Mouse (Mus musculus): ENCODE results near the gene Prkar1b. TPM values are rescaled to one million over a fixed set of nuclear protein-coding genes. Genes with fewer than 3 reads are reported as not detected.

Gene Prkar1b
- polyA plus RNA-seq, 1 experiment from 2014 or later: 10.1 TPM

DNA sequence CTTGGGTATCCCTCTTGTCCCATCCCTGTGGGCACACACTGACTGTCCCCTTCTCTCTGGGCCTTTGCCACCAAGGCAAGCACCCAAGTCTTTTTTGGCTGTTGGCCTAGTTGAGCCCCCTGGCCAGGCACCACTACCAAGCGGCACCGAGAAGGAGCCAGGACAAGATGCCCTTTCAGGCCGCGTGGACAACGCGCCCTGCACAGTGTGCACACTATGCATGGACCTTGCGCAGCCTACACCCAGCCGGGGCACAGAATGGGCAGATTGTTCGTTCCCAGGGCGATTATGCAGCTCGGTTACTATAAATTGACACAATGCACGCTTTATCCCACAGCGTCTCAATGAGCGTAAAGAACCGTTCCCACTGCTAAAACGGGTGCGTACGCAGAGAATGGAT, 98.5 kb downstream of the Prkar1b start:
- no peaks in the 10 kb centered on the region for H3K27me3 ChIP-seq
- H3K4me2 ChIP-seq: no peak overlapping the region
- ATAC-seq (replicated peaks; ENCODE audit: insufficient number of reproducible peaks, insufficient read depth, low FRiP score, low read depth): no peak
- 94% methylated on average over 18 of the region's 18 CpGs for WGBS
- peaks cover 7% of the 10 kb centered on the region for H3K4me1 ChIP-seq (replicated peaks)
- H3K9me3 ChIP-seq (replicated peaks): no peaks in the 10 kb centered on the region
- no peak overlapping the region for H3K4me3 ChIP-seq
- H3K9ac ChIP-seq: no peak overlapping the region
- no peaks in the 10 kb centered on the region for H3K36me3 ChIP-seq
- no peak overlapping the region for H3K27ac ChIP-seq

DNA sequence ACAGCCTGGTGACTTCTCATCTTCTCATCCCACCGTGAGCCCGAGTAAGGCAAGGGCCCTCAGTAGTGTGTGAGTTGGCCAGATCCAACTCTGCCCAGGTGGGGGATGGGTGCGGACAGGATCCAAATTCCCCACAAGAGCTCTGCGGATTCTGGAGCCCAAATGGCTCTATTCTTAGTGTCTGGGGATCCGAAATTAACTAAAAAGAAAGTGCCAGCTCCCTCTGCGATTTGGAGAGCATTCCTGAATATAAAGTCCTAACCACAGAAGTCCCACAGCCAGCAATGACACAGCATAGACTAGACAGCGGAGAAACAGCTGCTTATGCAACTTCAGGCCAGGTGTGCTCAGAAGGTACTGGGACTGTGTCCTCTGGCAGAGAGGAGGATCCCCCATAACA, 100.4 kb downstream of the Prkar1b start:
- no peaks in the 10 kb centered on the region for H3K27me3 ChIP-seq
- H3K4me3 ChIP-seq: no peak overlapping the region
- no peaks in the 10 kb centered on the region for H3K4me1 ChIP-seq (replicated peaks)
- no peak overlapping the region for H3K4me2 ChIP-seq
- H3K36me3 ChIP-seq: no peaks in the 10 kb centered on the region
- H3K27ac ChIP-seq: no peak overlapping the region
- no peak overlapping the region for H3K9ac ChIP-seq
- H3K9me3 ChIP-seq (replicated peaks): no peaks in the 10 kb centered on the region
- 59% methylated on average over 7 of the region's 7 CpGs for WGBS
- ATAC-seq (replicated peaks; ENCODE audit: insufficient number of reproducible peaks, insufficient read depth, low FRiP score, low read depth): no peak

DNA sequence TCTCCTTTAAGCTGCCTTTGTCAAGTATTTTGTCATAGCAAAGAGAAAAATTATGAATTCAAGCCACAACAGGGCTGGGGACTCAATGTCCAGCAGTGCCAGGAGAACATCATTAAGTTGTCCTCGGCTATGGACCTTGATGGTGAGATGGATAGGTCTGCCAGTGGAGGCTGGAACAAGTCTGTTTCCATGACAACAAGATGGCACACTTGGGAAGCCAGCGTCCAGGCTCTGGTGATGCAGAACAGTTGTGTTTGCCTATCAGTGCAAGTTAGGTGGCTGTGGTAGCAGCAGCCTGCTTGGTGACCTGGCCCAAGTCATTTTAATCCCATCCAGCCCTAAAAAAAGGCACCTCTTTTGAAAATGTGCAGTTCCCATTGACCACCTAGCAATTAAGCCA, 102.6 kb downstream of the Prkar1b start:
- Histone ChIP-seq H3K27ac (no peak overlapping the region), H3K27me3 (no peaks in the 10 kb centered on the region), H3K9me3 (replicated peaks) (no peaks in the 10 kb centered on the region), H3K9ac (no peak overlapping the region), H3K36me3 (no peaks in the 10 kb centered on the region), H3K4me2 (no peak overlapping the region), H3K4me3 (no peak overlapping the region), H3K4me1 (replicated peaks) (peaks cover 11% of the 10 kb centered on the region)
- no peak for ATAC-seq (replicated peaks; ENCODE audit: insufficient number of reproducible peaks, insufficient read depth, low FRiP score, low read depth)
- WGBS: 61% methylated on average over 2 of the region's 2 CpGs

DNA sequence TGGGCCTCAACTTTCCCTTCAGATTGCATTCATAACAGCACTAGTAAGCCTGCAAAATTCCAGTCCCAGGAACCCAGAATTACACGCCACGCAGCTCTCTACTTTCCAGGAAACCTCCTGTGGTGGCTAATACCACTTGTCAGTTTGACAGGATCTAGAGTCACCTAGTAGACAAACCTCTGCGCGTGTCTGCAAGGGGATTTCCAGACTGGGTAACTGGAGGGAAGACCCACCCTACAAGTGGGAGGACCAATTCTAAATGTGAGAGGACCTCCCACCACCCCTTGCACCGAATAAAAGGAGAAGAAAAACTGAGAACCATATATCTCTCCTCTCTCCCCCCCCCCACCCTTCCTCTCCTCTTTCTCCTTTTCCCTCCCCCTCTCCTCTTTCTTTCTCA, 103.2 kb downstream of the Prkar1b start:
- no peaks in the 10 kb centered on the region for H3K27me3 ChIP-seq
- ATAC-seq (replicated peaks; ENCODE audit: insufficient number of reproducible peaks, insufficient read depth, low FRiP score, low read depth): no peak
- no peak overlapping the region for H3K27ac ChIP-seq
- H3K4me2 ChIP-seq: no peak overlapping the region
- H3K9me3 ChIP-seq (replicated peaks): no peaks in the 10 kb centered on the region
- no peak overlapping the region for H3K4me3 ChIP-seq
- H3K9ac ChIP-seq: no peak overlapping the region
- peaks cover 11% of the 10 kb centered on the region for H3K4me1 ChIP-seq (replicated peaks)
- H3K36me3 ChIP-seq: no peaks in the 10 kb centered on the region
- WGBS: 64% methylated on average over 5 of the region's 5 CpGs

DNA sequence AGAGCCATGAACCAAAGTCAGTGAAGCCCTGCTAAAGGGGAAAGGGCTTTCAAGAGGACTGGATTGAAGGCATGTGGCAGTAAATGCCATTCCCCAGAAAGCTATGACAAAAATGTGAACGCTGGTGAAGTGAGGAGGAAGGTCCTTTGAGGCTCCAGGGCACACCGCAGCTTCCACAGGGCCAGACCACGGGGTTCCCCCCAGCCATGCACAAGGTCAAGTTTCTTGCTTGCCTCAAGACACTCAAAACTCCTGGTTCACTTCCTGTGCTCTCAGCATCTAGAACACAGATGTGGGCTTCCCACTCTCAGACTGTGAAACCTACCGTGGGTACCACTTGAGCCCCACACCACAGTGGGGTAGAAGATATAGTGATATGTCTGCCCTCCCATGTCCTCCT, 106.3 kb downstream of the Prkar1b start:
- H3K4me2 ChIP-seq: no peak overlapping the region
- ATAC-seq (replicated peaks; ENCODE audit: insufficient number of reproducible peaks, insufficient read depth, low FRiP score, low read depth): no peak
- no peaks in the 10 kb centered on the region for H3K36me3 ChIP-seq
- H3K9me3 ChIP-seq (replicated peaks): no peaks in the 10 kb centered on the region
- H3K9ac ChIP-seq: no peak overlapping the region
- no peak overlapping the region for H3K27ac ChIP-seq
- 38% methylated on average over 4 of the region's 4 CpGs for WGBS
- H3K4me3 ChIP-seq: no peak overlapping the region
- no peaks in the 10 kb centered on the region for H3K27me3 ChIP-seq
- H3K4me1 ChIP-seq (replicated peaks): peaks cover 11% of the 10 kb centered on the region

DNA sequence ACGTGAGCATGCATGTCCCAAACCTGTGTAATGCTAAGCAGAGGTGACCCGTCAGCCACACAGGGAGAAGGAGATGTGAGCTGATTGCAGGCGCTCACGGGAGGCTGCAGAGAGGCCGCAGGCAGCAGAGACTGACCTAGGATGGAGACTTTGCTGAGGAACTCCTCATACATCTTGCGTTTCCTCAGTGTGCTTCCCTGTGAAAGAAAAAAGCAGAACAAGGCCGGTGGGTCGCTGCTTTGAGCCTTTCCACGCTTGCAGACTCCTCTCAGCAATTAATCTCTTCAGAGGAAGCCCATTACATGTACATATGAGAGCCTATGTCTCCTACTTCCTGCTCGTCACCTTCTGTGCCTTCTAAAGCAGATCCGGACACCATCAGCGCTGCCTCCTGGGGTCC, 107.5 kb downstream of the Prkar1b start:
- H3K4me3 ChIP-seq: no peak overlapping the region
- no peaks in the 10 kb centered on the region for H3K27me3 ChIP-seq
- no peaks in the 10 kb centered on the region for H3K9me3 ChIP-seq (replicated peaks)
- peaks cover 11% of the 10 kb centered on the region for H3K4me1 ChIP-seq (replicated peaks)
- no peak overlapping the region for H3K9ac ChIP-seq
- no peak overlapping the region for H3K4me2 ChIP-seq
- no peak for ATAC-seq (replicated peaks; ENCODE audit: insufficient number of reproducible peaks, insufficient read depth, low FRiP score, low read depth)
- WGBS: 81% methylated on average over 12 of the region's 12 CpGs
- H3K36me3 ChIP-seq: no peaks in the 10 kb centered on the region
- H3K27ac ChIP-seq: no peak overlapping the region

DNA sequence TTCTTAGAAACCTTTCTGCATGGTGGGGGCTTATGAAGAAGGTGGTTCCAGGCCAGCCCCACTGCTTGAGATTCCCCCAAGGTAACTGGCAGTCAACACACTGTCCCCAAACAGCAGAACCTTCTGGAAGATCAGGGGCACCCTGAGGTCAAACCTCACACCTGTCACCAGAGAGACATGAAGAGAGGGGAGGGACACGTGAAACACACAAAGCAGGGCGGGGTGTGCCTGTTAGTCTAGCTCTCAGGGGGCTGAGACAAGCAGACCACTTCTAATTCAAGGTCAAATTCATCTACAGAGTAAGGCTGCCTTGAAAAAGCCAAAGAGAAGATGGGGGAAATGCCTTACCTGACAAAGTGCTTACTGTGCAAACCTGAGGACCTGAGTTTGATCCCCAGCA, 114.6 kb downstream of the Prkar1b start:
- 62% methylated on average over 2 of the region's 2 CpGs for WGBS
- Histone ChIP-seq H3K4me3 (no peak overlapping the region), H3K27me3 (no peaks in the 10 kb centered on the region), H3K4me1 (replicated peaks) (peaks cover 17% of the 10 kb centered on the region), H3K27ac (no peak overlapping the region), H3K9me3 (replicated peaks) (no peaks in the 10 kb centered on the region), H3K9ac (no peak overlapping the region), H3K4me2 (no peak overlapping the region), H3K36me3 (no peaks in the 10 kb centered on the region)
- ATAC-seq (replicated peaks; ENCODE audit: insufficient number of reproducible peaks, insufficient read depth, low FRiP score, low read depth): no peak

DNA sequence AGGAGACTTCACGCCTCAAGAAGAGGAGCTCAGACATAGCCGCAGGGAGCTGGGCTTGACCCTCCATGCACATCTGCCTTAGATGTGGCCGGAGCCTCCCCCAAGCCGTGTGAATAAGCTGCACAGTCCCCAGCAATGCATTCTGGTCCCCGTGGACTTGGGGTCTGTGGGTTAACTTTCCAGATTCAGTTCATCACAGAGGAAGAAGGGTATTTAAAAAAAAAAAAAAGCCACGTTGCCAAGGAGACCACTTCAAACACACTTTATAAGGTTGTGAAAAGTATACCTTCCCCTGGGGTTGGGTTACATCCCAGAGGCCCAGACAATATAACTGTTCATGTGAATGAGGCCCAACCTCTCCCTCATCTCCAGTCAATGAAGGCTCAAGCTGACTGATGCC, 115.1 kb downstream of the Prkar1b start:
- Histone ChIP-seq H3K4me2 (no peak overlapping the region), H3K27me3 (no peaks in the 10 kb centered on the region), H3K9me3 (replicated peaks) (no peaks in the 10 kb centered on the region), H3K4me1 (replicated peaks) (peaks cover 17% of the 10 kb centered on the region), H3K9ac (no peak overlapping the region), H3K36me3 (no peaks in the 10 kb centered on the region), H3K27ac (no peak overlapping the region), H3K4me3 (no peak overlapping the region)
- WGBS: 66% methylated on average over 6 of the region's 6 CpGs
- ATAC-seq (replicated peaks; ENCODE audit: insufficient number of reproducible peaks, insufficient read depth, low FRiP score, low read depth): no peak

DNA sequence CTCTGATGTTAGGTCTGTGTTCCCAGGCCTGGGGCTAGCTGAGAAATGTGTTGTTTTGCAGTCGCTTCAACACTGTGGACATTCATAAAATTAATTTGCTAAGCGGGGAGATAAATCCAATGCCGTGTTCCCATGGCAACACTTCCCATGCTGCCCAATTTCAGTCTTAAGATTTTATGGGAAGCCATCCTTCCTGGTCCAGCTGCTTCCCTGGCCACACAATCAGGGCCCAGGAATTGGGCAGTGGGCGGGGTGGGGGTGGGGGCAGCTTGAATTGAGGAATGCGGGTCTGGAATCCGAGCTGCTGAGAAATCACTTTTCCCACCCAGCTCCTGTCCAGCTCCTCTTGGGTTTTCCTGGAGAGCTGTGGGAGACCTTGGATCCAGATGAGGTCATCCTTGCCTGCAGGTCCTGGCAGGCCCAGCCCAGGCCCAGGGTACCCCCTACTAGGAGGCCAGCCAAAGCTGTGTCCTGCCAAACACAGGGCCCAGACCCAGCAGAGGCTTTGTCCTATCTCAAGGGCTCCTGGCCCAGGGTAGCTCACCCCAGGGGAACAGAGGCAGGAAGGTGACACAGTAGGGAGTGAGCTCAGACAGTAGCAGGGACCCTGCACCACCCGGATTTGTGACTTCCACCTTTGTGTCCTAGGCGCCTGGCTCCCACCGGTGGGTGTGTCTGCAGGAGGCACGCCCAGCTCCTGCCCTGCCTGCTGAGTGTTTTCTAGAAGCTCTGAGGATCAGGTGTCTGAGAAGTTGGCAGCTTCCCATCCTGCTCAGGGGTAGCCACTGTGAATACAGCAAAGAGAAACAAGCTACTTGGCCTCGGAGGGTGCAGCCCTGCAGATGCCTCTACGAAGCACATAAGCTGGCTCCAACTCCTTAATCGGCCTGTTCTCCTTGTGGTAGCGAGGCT, 116.1 kb downstream of the Prkar1b start:
- Histone ChIP-seq H3K36me3 (no peaks in the 10 kb centered on the region), H3K27me3 (no peaks in the 10 kb centered on the region), H3K4me2 (no peak overlapping the region), H3K4me1 (replicated peaks) (peaks cover 17% of the 10 kb centered on the region), H3K4me3 (no peak overlapping the region), H3K9me3 (replicated peaks) (no peaks in the 10 kb centered on the region), H3K27ac (peak overlapping the region; percentile 24; the same call in 1 of the 2 replicates), H3K9ac (no peak overlapping the region)
- 49% methylated on average over 14 of the region's 14 CpGs for WGBS
- ATAC-seq (replicated peaks; ENCODE audit: insufficient number of reproducible peaks, insufficient read depth, low FRiP score, low read depth): peak; percentile 39; the same call in 1 of the 2 replicates

DNA sequence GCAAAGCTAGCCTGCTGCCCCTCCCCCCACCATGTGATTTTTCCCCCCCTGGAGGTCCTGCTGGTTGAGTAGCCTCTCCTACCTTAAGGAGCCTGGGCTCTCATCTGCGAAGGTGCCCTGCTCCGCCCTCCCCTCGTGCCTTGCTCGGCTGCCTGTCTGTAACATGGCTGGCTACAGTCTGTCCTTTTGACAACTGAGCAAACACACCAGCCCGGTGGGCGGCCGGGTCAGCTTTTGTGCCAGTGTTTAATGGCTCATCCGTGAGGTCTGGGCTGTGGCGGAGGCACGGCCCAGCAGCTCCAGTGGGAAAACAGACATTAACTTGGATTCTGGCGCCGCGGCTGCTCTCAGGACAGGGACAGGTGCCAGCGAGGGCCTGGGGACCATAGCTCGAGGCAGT, 122.2 kb downstream of the Prkar1b start:
- Histone ChIP-seq H3K9ac (no peak overlapping the region), H3K4me1 (replicated peaks) (no peaks in the 10 kb centered on the region), H3K27me3 (no peaks in the 10 kb centered on the region), H3K4me3 (no peak overlapping the region), H3K27ac (no peak overlapping the region), H3K9me3 (replicated peaks) (no peaks in the 10 kb centered on the region), H3K36me3 (no peaks in the 10 kb centered on the region), H3K4me2 (no peak overlapping the region)
- no peak for ATAC-seq (replicated peaks; ENCODE audit: insufficient number of reproducible peaks, insufficient read depth, low FRiP score, low read depth)
- 68% methylated on average over 15 of the region's 15 CpGs for WGBS

DNA sequence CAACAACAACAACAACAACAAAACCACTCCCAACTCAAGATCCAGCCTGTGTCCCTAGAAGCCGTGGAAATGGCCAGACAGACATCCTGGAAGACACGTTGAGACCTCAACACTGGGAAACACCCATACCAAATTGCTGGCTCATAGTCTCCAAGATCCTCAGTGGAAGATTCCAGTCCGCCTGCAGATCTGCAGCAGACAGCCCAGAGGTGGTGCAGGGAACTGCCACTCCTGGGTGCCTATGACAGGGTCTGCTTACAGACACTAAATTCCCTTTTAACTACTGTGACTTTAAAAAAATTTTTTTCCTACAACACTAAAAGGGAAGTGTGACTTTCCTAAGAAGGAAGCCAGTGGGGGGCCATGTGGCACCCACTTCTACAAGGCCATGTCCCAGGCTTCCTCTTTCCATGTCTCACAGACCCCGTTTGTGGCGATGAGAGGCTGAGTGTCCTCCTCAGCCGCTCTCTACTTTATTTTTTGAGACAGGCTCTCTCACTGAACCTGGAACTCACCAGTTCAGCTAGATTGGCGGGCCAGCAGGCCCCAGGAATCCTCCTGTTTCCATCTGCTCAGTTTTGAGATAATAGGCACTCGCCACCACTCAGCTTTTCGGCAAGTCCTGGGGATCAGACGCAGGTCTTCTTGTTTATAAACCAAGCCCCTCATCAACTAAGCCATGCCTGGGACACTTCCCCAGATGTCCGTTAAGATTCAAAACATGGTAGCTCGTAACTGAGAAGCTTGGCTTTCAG, 125.3 kb downstream of the Prkar1b start:
- Histone ChIP-seq H3K4me2 (no peak overlapping the region), H3K27me3 (no peaks in the 10 kb centered on the region), H3K4me3 (no peak overlapping the region), H3K36me3 (no peaks in the 10 kb centered on the region), H3K27ac (no peak overlapping the region), H3K9me3 (replicated peaks) (no peaks in the 10 kb centered on the region), H3K4me1 (replicated peaks) (no peaks in the 10 kb centered on the region), H3K9ac (no peak overlapping the region)
- no peak for ATAC-seq (replicated peaks; ENCODE audit: insufficient number of reproducible peaks, insufficient read depth, low FRiP score, low read depth)
- WGBS: 47% methylated on average over 12 of the region's 12 CpGs
